Mouse (Mus musculus): ENCODE measurements around the gene Cul1. TPM values are rescaled to one million over a fixed set of nuclear protein-coding genes. Genes with fewer than 3 reads are reported as not detected.

Cul1 gene
- polyA plus RNA-seq (2017; shearing (Covaris generic)) = 116 TPM

GRCm38 (mm10) chr6:47453098-47453497, at the start of gene Cul1:
Gene Cul1, plus strand, starts transcription at chr6:47453398.

Other genes starting within 250 kb of the Cul1 start
- 50.7 TPM for gene Ezh2, start 141.9 kb downstream of the Cul1 start, polyA plus RNA-seq (2017; shearing (Covaris generic))